Mouse (Mus musculus) forebrain, embryonic 10.5 days (tissue): ENCODE data around the gene Ddx47. TPM values are rescaled to one million over a fixed set of nuclear protein-coding genes. Genes with fewer than 3 reads are reported as not detected.

Experiments
- DNase-seq: peaks from one replicate; pipeline ENCODE4 v3.0.0-alpha.2; 2017; ENCODE audit warnings: low spot score; ENCODE audit errors: extremely low spot score
- H3K27ac ChIP-seq: fragments of 300-500 bp; sonication (generic); 2 replicates; pipeline ENCODE4 v1.5.1; 2016; ENCODE audit warnings: mild to moderate bottlenecking
- H3K27me3 ChIP-seq: fragments of 300-500 bp; sonication (generic); 2 replicates; pipeline ENCODE4 v1.6.1; 2016; ENCODE audit warnings: mild to moderate bottlenecking; ENCODE audit not compliant: poor library complexity, severe bottlenecking
- H3K36me3 ChIP-seq: fragments of 300-500 bp; sonication (generic); replicated peaks from 2 replicates; pipeline ENCODE4 v1.6.1; 2016; ENCODE audit warnings: mild to moderate bottlenecking, moderate library complexity
- H3K4me1 ChIP-seq: fragments of 300-500 bp; sonication (generic); 2 replicates; pipeline ENCODE4 v1.6.1; 2016
- H3K4me3 ChIP-seq: fragments of 300-500 bp; sonication (generic); 2 replicates; pipeline ENCODE4 v1.5.1; 2016; ENCODE audit warnings: mild to moderate bottlenecking, moderate library complexity
- H3K9me3 ChIP-seq: fragments of 300-500 bp; sonication (generic); 2 replicates; pipeline ENCODE4 v1.6.1; 2016; ENCODE audit warnings: mild to moderate bottlenecking, moderate library complexity
- WGBS: fragments of 180-500 bp; shearing (Covaris S2); methylation state at CpG from one replicate; pipeline ENCODE4 v1.1.7; 2016; 5-methylcytosine and 5-hydroxymethylcytosine counted together
- polyA plus RNA-seq: library from polyadenylated mRNA; unstranded; fragments of >200 nt; fragmentation: Nextera tagmentation; extraction: Ambion mirVana; gene quantifications from 2 replicates; pipeline ENCODE4 v1.2.1, GENCODE M21; 2016

Gene Ddx47
- polyA plus RNA-seq, result 115 and 116 TPM in 2 replicates

GRCm38 (mm10) chr6:135011048-135011733 is at the start of gene Ddx47:
Gene Ddx47 (plus strand): TSS chr6:135011612.
- peak; percentile 95 for DNase-seq
- H3K27ac ChIP-seq, result peak within 1 kb of the TSS; percentile 86
- 7% methylated on average over 19 of the region's 19 CpGs for WGBS
- peak within 1 kb of the TSS; percentile 85 for H3K4me3 ChIP-seq
- H3K36me3 ChIP-seq, result peaks cover 32% of the 10 kb centered on the region
- H3K27me3 ChIP-seq, result no peaks in the 10 kb centered on the region
- no peaks in the 10 kb centered on the region for H3K9me3 ChIP-seq
- peaks cover 8% of the 10 kb centered on the region for H3K4me1 ChIP-seq

GRCm38 (mm10) chr6:134961858-134962517 is 49.4 kb upstream of the Ddx47 start:
- H3K36me3 ChIP-seq, result 0 out of 2 replicates have a peak, but pooled peaks cover 3% of the 10 kb centered on the region
- peak overlapping the region; percentile 80 for H3K27ac ChIP-seq
- no peak overlapping the region for H3K4me3 ChIP-seq
- no peaks in the 10 kb centered on the region for H3K27me3 ChIP-seq
- H3K9me3 ChIP-seq, result no peaks in the 10 kb centered on the region
- no peak for DNase-seq
- 54% methylated on average over 9 of the region's 9 CpGs for WGBS
- peaks cover 50% of the 10 kb centered on the region for H3K4me1 ChIP-seq

GRCm38 (mm10) chr6:134962518-134962893 is 48.9 kb upstream of the Ddx47 start:
- 35% methylated on average over 5 of the region's 5 CpGs for WGBS
- Histone ChIP-seq H3K36me3 (0 out of 2 replicates have a peak, but pooled peaks cover 3% of the 10 kb centered on the region), H3K4me1 (peaks cover 50% of the 10 kb centered on the region), H3K9me3 (no peaks in the 10 kb centered on the region), H3K27me3 (no peaks in the 10 kb centered on the region), H3K4me3 (no peak overlapping the region), H3K27ac (peak overlapping the region; percentile 80)
- DNase-seq, result no peak

DNA sequence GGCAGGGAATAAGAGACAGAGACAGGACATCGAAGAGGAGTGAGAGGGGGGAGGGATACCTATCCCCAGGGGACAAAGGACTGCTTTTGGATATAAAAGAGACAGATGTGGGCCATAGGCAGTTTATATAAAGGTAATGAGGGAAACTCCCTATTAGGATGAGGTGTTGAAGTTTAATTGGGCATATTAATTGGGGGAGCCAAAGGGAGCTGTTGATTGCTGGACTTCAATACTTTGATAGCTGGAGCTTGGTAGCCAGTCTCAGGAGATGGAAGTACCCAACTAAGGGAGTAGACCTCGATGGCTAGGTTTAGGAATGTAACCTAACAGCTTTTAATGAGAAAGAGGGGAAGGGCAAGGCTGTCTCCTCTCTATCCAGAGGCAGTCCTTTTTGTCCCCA is 47.5 kb upstream of the Ddx47 start:
- peaks cover 50% of the 10 kb centered on the region for H3K4me1 ChIP-seq
- peak overlapping the region; percentile 80; the same call in 1 of the 2 replicates for H3K27ac ChIP-seq
- DNase-seq, result no peak
- no peaks in the 10 kb centered on the region for H3K27me3 ChIP-seq
- no peak overlapping the region for H3K4me3 ChIP-seq
- H3K36me3 ChIP-seq, result no peaks in the 10 kb centered on the region
- no peaks in the 10 kb centered on the region for H3K9me3 ChIP-seq
- 76% methylated on average over 2 of the region's 2 CpGs for WGBS

- no peak overlapping the region for H3K27ac ChIP-seq
- DNase-seq, result no peak
- 85% methylated on average over 5 of the region's 5 CpGs for WGBS
- H3K27me3 ChIP-seq, result no peaks in the 10 kb centered on the region
- H3K36me3 ChIP-seq, result no peaks in the 10 kb centered on the region
- H3K4me1 ChIP-seq, result peaks cover 27% of the 10 kb centered on the region
- H3K9me3 ChIP-seq, result 0 out of 2 replicates have a peak, but pooled peaks cover 3% of the 10 kb centered on the region
- no peak overlapping the region for H3K4me3 ChIP-seq
Observed at GRCm38 (mm10) chr6:134966681-134967080, 44.7 kb upstream of the Ddx47 start.

DNA sequence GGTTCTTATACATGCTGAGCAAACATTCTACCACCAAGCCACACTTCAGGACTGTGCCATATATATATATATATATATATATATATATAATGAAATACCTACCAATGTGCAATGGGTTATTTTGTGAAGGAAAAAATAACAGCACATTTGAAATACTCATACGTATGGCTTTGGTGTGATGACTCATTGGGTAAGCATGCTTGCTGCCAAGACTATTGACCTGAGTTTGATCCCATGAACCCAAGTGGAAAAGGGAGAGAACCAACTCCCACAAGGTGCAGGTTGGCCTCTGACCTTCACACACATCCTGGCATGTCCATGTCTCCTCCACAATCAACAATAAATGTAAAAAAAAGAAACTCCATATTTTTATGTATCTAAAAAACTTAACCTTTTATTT is 43.1 kb upstream of the Ddx47 start:
- Histone ChIP-seq H3K27ac (no peak overlapping the region), H3K4me3 (no peak overlapping the region), H3K4me1 (peaks cover 13% of the 10 kb centered on the region), H3K36me3 (no peaks in the 10 kb centered on the region), H3K27me3 (no peaks in the 10 kb centered on the region), H3K9me3 (0 out of 2 replicates have a peak, but pooled peaks cover 3% of the 10 kb centered on the region)
- DNase-seq, result no peak
- WGBS, result 90% methylated on average over 1 of the region's 1 CpGs

- Histone ChIP-seq H3K4me1 (peaks cover 3% of the 10 kb centered on the region; the same call in 1 of the 2 replicates), H3K4me3 (no peak overlapping the region), H3K27ac (no peak overlapping the region), H3K36me3 (no peaks in the 10 kb centered on the region), H3K9me3 (0 out of 2 replicates have a peak, but pooled peaks cover 3% of the 10 kb centered on the region), H3K27me3 (no peaks in the 10 kb centered on the region)
- 93% methylated on average over 2 of the region's 2 CpGs for WGBS
- DNase-seq, result no peak
Observed at GRCm38 (mm10) chr6:134969498-134969897, 41.9 kb upstream of the Ddx47 start.

DNA sequence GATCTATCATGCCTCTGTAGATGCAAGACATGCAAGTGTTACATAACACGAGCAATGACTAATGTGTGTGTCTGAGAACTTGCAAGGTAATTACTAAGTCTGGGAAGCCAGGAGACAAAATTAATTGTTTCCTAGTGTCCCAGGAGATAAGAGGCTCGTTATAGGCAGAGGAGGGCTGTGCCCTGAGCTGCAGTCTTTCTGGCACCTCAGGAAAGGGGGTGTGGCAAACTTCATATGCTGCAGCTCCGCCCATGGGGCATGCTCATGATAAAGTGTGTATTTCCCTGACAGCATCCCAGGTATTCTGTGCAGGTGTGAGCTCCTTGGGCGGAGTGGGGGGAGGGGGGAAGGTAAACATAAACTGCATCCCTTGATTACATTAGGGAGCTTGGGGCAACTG is 39.3 kb upstream of the Ddx47 start:
- Histone ChIP-seq H3K27me3 (no peaks in the 10 kb centered on the region), H3K27ac (no peak overlapping the region)
- whole genome bisulfite sequencing, result 72% methylated on average over 4 of the region's 4 CpGs

DNA sequence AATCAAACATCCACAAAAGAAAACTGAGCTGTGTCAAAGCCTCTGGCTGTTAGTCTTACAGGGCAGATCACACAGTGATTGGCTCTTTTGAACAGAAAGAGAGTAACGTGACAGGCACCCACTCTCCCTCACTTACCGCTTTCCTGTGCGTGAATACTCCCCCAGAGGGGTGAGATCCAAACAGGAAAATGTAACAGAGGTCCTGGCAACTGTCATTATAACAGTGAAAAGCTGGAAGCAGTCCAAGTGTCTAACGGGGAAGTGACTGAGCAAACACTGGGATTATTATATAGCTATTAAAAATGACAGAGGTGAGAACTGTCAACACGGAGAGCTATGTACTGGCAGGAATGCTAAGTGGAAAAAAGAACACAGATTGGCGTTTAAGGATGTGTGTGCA is 34.8 kb upstream of the Ddx47 start:
- Histone ChIP-seq H3K27me3 (peaks cover 11% of the 10 kb centered on the region), H3K9me3 (no peaks in the 10 kb centered on the region), H3K4me1 (peaks cover 20% of the 10 kb centered on the region), H3K27ac (no peak overlapping the region), H3K36me3 (no peaks in the 10 kb centered on the region), H3K4me3 (no peak overlapping the region)
- DNase-seq, result no peak
- 74% methylated on average over 6 of the region's 6 CpGs for WGBS

More for the DNA sequence above, 39.3 kb upstream of the Ddx47 start:
- H3K36me3 ChIP-seq, result no peaks in the 10 kb centered on the region
- H3K4me1 ChIP-seq, result peaks cover 10% of the 10 kb centered on the region; the same call in 1 of the 2 replicates
- H3K9me3 ChIP-seq, result 0 out of 2 replicates have a peak, but pooled peaks cover 3% of the 10 kb centered on the region
- H3K4me3 ChIP-seq, result no peak overlapping the region
- DNase-seq, result no peak

DNA sequence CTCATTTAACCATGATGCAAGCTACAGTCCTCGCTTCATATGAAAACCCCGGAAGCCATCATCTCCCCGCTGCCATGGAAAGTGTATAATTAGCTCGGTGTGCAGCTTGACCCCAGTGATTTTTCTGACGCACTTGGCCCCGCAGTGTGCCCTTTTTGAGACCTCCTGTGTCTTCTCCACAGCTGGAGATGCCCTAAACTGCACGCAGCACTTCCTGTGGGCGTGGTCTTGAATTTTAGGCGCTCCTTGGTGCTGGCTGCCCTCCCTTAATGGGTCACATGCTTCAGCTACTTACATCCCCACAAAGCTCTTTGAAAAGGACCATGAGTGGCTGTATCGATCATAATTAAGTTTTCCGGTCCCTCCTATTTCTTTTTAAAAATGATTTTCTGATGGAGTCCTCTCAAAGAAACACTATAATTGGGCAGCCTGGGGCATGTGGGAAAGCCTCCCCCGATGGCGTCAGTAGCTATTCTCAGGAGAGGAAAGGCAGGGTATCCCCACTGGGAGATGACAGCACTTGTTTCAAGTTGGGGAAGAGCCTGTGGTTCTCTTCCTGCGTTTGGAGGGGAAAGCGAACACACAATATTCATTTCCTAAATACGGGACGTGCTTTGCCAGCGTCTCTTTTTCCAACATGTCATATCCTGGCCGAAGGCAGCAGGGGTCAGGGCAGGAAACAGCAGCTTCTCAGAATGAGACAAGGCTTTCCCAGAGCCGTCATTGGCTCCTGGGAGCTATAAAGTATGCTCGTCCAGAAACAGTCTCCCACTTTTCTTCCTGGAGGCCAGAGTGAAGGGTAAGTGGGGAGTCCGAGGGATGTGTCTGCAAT is 30.0 kb upstream of the Ddx47 start, which contains the start of gene Apold1:
Gene Apold1, plus strand, starts transcription at position 488 of the 832 bp plus-strand sequence.
- peaks cover 34% of the 10 kb centered on the region for H3K4me1 ChIP-seq
- H3K27me3 ChIP-seq, result peaks cover 37% of the 10 kb centered on the region
- peak within 1 kb of the TSS; percentile 28; the same call in 1 of the 2 replicates for H3K4me3 ChIP-seq
- WGBS, result 51% methylated on average over 22 of the region's 22 CpGs
- peak within 1 kb of the TSS; percentile 65 for H3K27ac ChIP-seq
- H3K9me3 ChIP-seq, result no peaks in the 10 kb centered on the region
- no peaks in the 10 kb centered on the region for H3K36me3 ChIP-seq
- DNase-seq, result no peak

DNA sequence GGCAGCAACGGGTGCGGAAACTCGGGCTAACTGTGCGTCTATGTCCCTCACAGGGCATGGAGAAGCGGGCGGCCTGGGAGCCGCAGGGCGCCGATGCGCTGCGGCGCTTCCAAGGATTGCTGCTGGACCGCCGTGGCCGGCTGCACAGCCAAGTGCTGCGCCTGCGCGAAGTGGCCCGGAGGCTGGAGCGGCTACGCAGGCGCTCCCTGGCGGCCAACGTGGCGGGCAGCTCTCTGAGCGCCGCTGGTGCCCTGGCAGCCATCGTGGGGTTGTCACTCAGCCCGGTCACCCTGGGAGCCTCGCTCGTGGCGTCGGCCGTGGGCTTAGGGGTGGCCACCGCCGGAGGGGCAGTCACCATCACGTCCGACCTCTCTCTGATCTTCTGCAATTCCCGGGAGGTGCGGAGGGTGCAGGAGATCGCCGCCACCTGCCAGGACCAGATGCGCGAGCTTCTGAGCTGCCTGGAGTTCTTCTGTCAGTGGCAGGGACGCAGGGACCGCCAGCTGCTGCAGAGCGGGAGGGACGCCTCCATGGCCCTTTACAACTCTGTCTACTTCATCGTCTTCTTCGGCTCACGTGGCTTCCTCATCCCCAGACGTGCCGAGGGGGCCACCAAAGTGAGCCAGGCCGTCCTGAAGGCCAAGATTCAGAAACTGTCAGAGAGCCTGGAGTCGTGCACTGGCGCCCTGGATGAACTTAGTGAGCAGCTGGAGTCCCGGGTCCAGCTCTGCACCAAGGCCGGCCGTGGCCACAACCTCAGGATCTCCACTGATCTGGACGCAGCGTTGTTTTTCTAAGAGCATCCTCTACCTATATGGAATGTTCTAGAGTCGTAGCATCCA is 27.7 kb upstream of the Ddx47 start:
- H3K4me3 ChIP-seq, result peak overlapping the region; percentile 60
- peak; percentile 87 for DNase-seq
- no peaks in the 10 kb centered on the region for H3K36me3 ChIP-seq
- H3K9me3 ChIP-seq, result no peaks in the 10 kb centered on the region
- H3K4me1 ChIP-seq, result peaks cover 37% of the 10 kb centered on the region
- 2% methylated on average over 62 of the region's 62 CpGs for WGBS
- H3K27me3 ChIP-seq, result peaks cover 37% of the 10 kb centered on the region
- H3K27ac ChIP-seq, result peak overlapping the region; percentile 86

DNA sequence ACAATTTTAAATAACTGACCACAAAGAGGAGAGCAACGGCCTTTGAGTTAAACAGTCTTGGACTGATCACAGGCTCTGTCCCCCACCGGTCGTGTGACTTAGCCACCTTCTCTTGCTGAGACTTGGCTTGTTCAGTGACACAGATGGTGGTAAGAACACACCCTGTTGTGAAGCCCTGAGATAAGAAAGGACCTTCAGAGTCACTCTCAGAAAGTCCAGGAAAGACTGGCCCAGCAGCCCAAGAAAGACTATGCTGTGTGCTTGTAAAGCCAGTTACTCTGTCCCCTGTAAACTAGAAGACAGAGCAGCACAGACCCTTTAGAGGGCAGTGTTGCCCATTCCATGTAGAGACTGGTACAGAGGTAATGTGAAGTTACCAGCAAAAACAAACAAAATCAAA is 26.7 kb upstream of the Ddx47 start:
- WGBS, result 64% methylated on average over 3 of the region's 3 CpGs
- Histone ChIP-seq H3K36me3 (no peaks in the 10 kb centered on the region), H3K27ac (0 out of 2 replicates have a peak overlapping the region, but pooled peaks have one; percentile 86), H3K9me3 (no peaks in the 10 kb centered on the region), H3K4me3 (no peak overlapping the region), H3K4me1 (peaks cover 37% of the 10 kb centered on the region), H3K27me3 (peaks cover 37% of the 10 kb centered on the region)
- no peak for DNase-seq
